Mouse (Mus musculus): ENCODE data around the gene Olfr635. TPM values are rescaled to one million over a fixed set of nuclear protein-coding genes. Genes with fewer than 3 reads are reported as not detected.
A peak's percentile ranks its signal among the peaks of the same experiment; 100 is the strongest.
"Not testable (repeated sequence)": the region's sequence is repeated elsewhere in the genome, so short reads cannot be mapped to it uniquely, and the experiment has no call there.

Olfr635 gene
- polyA plus RNA-seq (2014; fragmentation: Nextera tagmentation; extraction: Ambion mirVana): 0.03 TPM in 1 of 2 replicates, not detected in the other

- WGBS: 83% methylated on average over 1 of the region's 1 CpGs
- Histone ChIP-seq H3K4me3 (ENCODE audit: low read depth, low read length) (no peak within 1 kb of the TSS), H3K4me2 (ENCODE audit: low read depth, low read length) (no peak within 1 kb of the TSS), H3K36me3 (ENCODE audit: control insufficient read depth, insufficient read depth, low read length) (no peaks in the 10 kb centered on the region), H3K9ac (replicated peaks; ENCODE audit: low read depth, low read length) (no peak within 1 kb of the TSS), H3K4me1 (ENCODE audit: control insufficient read depth, insufficient read depth, low read length) (no peaks in the 10 kb centered on the region), H3K27ac (ENCODE audit: low read depth, low read length) (no peak within 1 kb of the TSS), H3K27me3 (ENCODE audit: control insufficient read depth, insufficient read depth, low read length) (no peaks in the 10 kb centered on the region), H3K9me3 (ENCODE audit: control insufficient read depth, low read length) (no peaks in the 10 kb centered on the region)
- ATAC-seq (ENCODE audit: low read depth): no peak
Observed at GRCm38 (mm10) chr7:103970852-103971251, at the start of gene Olfr635. Olfr635 (plus strand) TSS chr7:103971152.

- Histone ChIP-seq H3K4me1 (ENCODE audit: control insufficient read depth, insufficient read depth, low read length) (no peaks in the 10 kb centered on the region), H3K9ac (replicated peaks; ENCODE audit: low read depth, low read length) (no peak within 1 kb of the TSS), H3K36me3 (ENCODE audit: control insufficient read depth, insufficient read depth, low read length) (no peaks in the 10 kb centered on the region), H3K4me3 (ENCODE audit: low read depth, low read length) (no peak within 1 kb of the TSS), H3K4me2 (ENCODE audit: low read depth, low read length) (no peak within 1 kb of the TSS), H3K27ac (ENCODE audit: low read depth, low read length) (no peak within 1 kb of the TSS), H3K27me3 (ENCODE audit: control insufficient read depth, insufficient read depth, low read length) (no peaks in the 10 kb centered on the region), H3K9me3 (ENCODE audit: control insufficient read depth, low read length) (no peaks in the 10 kb centered on the region)
- no peak for ATAC-seq (ENCODE audit: low read depth)
Observed at GRCm38 (mm10) chr7:103928525-103928924, 42.4 kb upstream of the Olfr635 start, which contains the start of gene Olfr631. Olfr631 (plus strand) TSS chr7:103928825.

- Histone ChIP-seq H3K9me3 (ENCODE audit: control insufficient read depth, low read length) (no peaks in the 10 kb centered on the region), H3K4me2 (ENCODE audit: low read depth, low read length) (no peak within 1 kb of the TSS), H3K27me3 (ENCODE audit: control insufficient read depth, insufficient read depth, low read length) (no peaks in the 10 kb centered on the region), H3K4me3 (ENCODE audit: low read depth, low read length) (no peak within 1 kb of the TSS), H3K36me3 (ENCODE audit: control insufficient read depth, insufficient read depth, low read length) (no peaks in the 10 kb centered on the region), H3K4me1 (ENCODE audit: control insufficient read depth, insufficient read depth, low read length) (no peaks in the 10 kb centered on the region), H3K27ac (ENCODE audit: low read depth, low read length) (no peak within 1 kb of the TSS), H3K9ac (replicated peaks; ENCODE audit: low read depth, low read length) (no peak within 1 kb of the TSS)
- WGBS: 78% methylated on average over 2 of the region's 2 CpGs
- no peak for ATAC-seq (ENCODE audit: low read depth)
Observed at GRCm38 (mm10) chr7:103934264-103934663, 36.7 kb upstream of the Olfr635 start, which contains the start of gene Olfr632. Olfr632 (plus strand) TSS chr7:103934347.

DNA sequence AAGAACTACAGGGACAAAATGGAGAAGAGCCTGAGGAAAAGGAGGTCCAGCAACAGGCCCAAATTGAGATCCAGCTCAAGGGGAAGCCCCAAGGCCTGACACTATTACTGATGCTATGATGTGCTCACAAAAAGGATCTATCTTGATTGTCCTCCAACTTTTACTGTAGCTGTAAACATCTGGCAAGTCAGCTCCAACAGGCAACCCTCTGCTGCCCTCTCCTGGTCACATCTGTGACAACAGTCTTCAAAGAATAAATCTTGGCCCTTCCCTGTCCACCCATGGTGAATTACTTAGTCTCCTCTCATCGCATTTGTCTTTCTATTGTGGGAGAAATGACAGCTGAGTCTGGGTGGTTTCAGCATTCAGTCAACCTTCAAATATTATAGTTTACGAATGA is 28.2 kb upstream of the Olfr635 start:
- H3K4me2 ChIP-seq (ENCODE audit: low read depth, low read length): no peak overlapping the region
- no peak overlapping the region for H3K9ac ChIP-seq (replicated peaks; ENCODE audit: low read depth, low read length)
- H3K27me3 ChIP-seq (ENCODE audit: control insufficient read depth, insufficient read depth, low read length): no peaks in the 10 kb centered on the region
- 21% methylated on average over 2 of the region's 2 CpGs for WGBS
- H3K27ac ChIP-seq (ENCODE audit: low read depth, low read length): no peak overlapping the region
- ATAC-seq (ENCODE audit: low read depth): peak; percentile 71
- no peak overlapping the region for H3K4me3 ChIP-seq (ENCODE audit: low read depth, low read length)
- no peaks in the 10 kb centered on the region for H3K4me1 ChIP-seq (ENCODE audit: control insufficient read depth, insufficient read depth, low read length)
- no peaks in the 10 kb centered on the region for H3K36me3 ChIP-seq (ENCODE audit: control insufficient read depth, insufficient read depth, low read length)
- H3K9me3 ChIP-seq (ENCODE audit: control insufficient read depth, low read length): no peaks in the 10 kb centered on the region

DNA sequence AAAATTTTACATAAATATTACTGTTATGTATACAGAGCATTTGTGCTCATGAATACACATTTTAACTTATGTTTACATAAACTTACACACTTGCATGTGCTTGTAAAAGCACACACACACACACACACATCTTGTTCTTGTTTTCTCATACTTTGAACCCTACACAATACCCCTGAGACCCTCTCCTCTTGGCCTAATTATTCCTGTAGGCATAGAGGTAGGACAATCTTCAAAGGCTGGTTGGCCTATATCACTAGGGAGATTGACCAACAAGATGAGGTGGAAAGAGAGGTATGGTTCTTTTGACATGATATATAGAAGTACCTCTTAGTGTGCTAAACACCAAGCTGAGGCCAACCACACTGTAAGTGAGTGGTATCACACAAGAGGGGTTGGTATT is 26.8 kb upstream of the Olfr635 start, which contains the start of gene Olfr633:
Gene Olfr633 (plus strand): TSS at position 301 of the 400 bp plus-strand sequence.
- no peaks in the 10 kb centered on the region for H3K27me3 ChIP-seq (ENCODE audit: control insufficient read depth, insufficient read depth, low read length)
- no peak within 1 kb of the TSS for H3K27ac ChIP-seq (ENCODE audit: low read depth, low read length)
- H3K36me3 ChIP-seq (ENCODE audit: control insufficient read depth, insufficient read depth, low read length): no peaks in the 10 kb centered on the region
- H3K9me3 ChIP-seq (ENCODE audit: control insufficient read depth, low read length): no peaks in the 10 kb centered on the region
- H3K4me3 ChIP-seq (ENCODE audit: low read depth, low read length): no peak within 1 kb of the TSS
- H3K4me2 ChIP-seq (ENCODE audit: low read depth, low read length): no peak within 1 kb of the TSS
- no peak for ATAC-seq (ENCODE audit: low read depth)
- H3K4me1 ChIP-seq (ENCODE audit: control insufficient read depth, insufficient read depth, low read length): no peaks in the 10 kb centered on the region
- no peak within 1 kb of the TSS for H3K9ac ChIP-seq (replicated peaks; ENCODE audit: low read depth, low read length)

- not testable (repeated sequence) for H3K4me2 ChIP-seq (ENCODE audit: low read depth, low read length); H3K4me3 ChIP-seq (ENCODE audit: low read depth, low read length); H3K9me3 ChIP-seq (ENCODE audit: control insufficient read depth, low read length); H3K36me3 ChIP-seq (ENCODE audit: control insufficient read depth, insufficient read depth, low read length); H3K27ac ChIP-seq (ENCODE audit: low read depth, low read length); H3K9ac ChIP-seq (replicated peaks; ENCODE audit: low read depth, low read length); H3K4me1 ChIP-seq (ENCODE audit: control insufficient read depth, insufficient read depth, low read length); H3K27me3 ChIP-seq (ENCODE audit: control insufficient read depth, insufficient read depth, low read length); ATAC-seq (ENCODE audit: low read depth)
- 97% methylated on average over 22 of the region's 22 CpGs for WGBS
Observed at GRCm38 (mm10) chr7:103966873-103967272, 4.1 kb upstream of the Olfr635 start.

- ATAC-seq (ENCODE audit: low read depth): no peak
- H3K36me3 ChIP-seq (ENCODE audit: control insufficient read depth, insufficient read depth, low read length): no peaks in the 10 kb centered on the region
- H3K4me1 ChIP-seq (ENCODE audit: control insufficient read depth, insufficient read depth, low read length): no peaks in the 10 kb centered on the region
- H3K9me3 ChIP-seq (ENCODE audit: control insufficient read depth, low read length): no peaks in the 10 kb centered on the region
- no peak overlapping the region for H3K4me3 ChIP-seq (ENCODE audit: low read depth, low read length)
- no peaks in the 10 kb centered on the region for H3K27me3 ChIP-seq (ENCODE audit: control insufficient read depth, insufficient read depth, low read length)
- WGBS: 83% methylated on average over 1 of the region's 1 CpGs
- no peak overlapping the region for H3K9ac ChIP-seq (replicated peaks; ENCODE audit: low read depth, low read length)
- no peak overlapping the region for H3K27ac ChIP-seq (ENCODE audit: low read depth, low read length)
- no peak overlapping the region for H3K4me2 ChIP-seq (ENCODE audit: low read depth, low read length)
Observed at GRCm38 (mm10) chr7:103971782-103972181, 830 bp downstream of the Olfr635 start.

DNA sequence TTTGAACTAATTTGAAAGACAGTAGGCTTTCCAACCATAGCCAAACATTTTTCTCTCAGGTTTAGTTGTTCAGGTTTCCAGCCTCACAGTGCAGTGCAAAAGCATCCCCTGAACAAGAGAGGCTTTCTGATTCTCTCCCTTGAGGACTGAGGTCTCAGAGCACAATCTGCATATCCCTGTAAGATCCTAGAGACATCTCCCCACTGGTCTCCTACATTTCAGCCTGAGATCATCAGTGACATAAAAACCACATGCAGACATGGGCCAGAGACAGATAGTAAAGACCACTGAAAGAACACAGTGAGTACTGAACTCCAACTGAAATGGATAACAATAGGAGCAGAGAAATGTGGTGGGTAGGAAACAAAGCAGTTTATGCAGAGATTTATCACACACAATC is 27.5 kb downstream of the Olfr635 start, which contains the start of gene Olfr638:
Gene Olfr638 (plus strand): TSS at position 301 of the 400 bp plus-strand sequence.
- ATAC-seq (ENCODE audit: low read depth): no peak
- no peaks in the 10 kb centered on the region for H3K36me3 ChIP-seq (ENCODE audit: control insufficient read depth, insufficient read depth, low read length)
- H3K27me3 ChIP-seq (ENCODE audit: control insufficient read depth, insufficient read depth, low read length): no peaks in the 10 kb centered on the region
- no peak within 1 kb of the TSS for H3K4me2 ChIP-seq (ENCODE audit: low read depth, low read length)
- H3K9ac ChIP-seq (replicated peaks; ENCODE audit: low read depth, low read length): no peak within 1 kb of the TSS
- H3K4me1 ChIP-seq (ENCODE audit: control insufficient read depth, insufficient read depth, low read length): no peaks in the 10 kb centered on the region
- no peaks in the 10 kb centered on the region for H3K9me3 ChIP-seq (ENCODE audit: control insufficient read depth, low read length)
- H3K4me3 ChIP-seq (ENCODE audit: low read depth, low read length): no peak within 1 kb of the TSS
- H3K27ac ChIP-seq (ENCODE audit: low read depth, low read length): no peak within 1 kb of the TSS

DNA sequence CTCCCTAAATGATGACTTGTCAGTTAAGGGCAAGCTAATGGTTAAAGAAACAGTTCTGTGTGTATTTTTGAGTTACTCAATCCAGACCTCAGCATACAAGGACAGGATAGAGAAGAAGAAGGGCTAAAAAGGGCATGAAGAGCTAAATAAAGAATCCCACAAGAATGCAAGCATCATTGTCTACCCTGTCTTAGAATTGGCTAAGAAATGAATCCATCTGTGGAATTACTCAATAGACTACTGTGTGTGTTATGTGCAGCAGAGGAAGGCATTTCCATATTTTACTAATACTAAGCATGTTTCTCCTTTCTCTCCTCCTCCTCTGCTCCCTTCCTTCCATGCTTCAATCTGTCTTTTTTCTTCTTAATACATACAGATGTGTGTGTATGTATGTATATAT is 28.2 kb downstream of the Olfr635 start:
- ATAC-seq (ENCODE audit: low read depth): no peak
- H3K9ac ChIP-seq (replicated peaks; ENCODE audit: low read depth, low read length): no peak overlapping the region
- no peaks in the 10 kb centered on the region for H3K27me3 ChIP-seq (ENCODE audit: control insufficient read depth, insufficient read depth, low read length)
- H3K36me3 ChIP-seq (ENCODE audit: control insufficient read depth, insufficient read depth, low read length): no peaks in the 10 kb centered on the region
- H3K4me2 ChIP-seq (ENCODE audit: low read depth, low read length): no peak overlapping the region
- no peak overlapping the region for H3K27ac ChIP-seq (ENCODE audit: low read depth, low read length)
- H3K4me3 ChIP-seq (ENCODE audit: low read depth, low read length): no peak overlapping the region
- no peaks in the 10 kb centered on the region for H3K9me3 ChIP-seq (ENCODE audit: control insufficient read depth, low read length)
- no peaks in the 10 kb centered on the region for H3K4me1 ChIP-seq (ENCODE audit: control insufficient read depth, insufficient read depth, low read length)

GRCm38 (mm10) chr7:104017203-104017602 is 46.3 kb downstream of the Olfr635 start, which contains the start of gene Olfr639:
Olfr639 (minus strand) TSS chr7:104017303.
- no peak within 1 kb of the TSS for H3K4me2 ChIP-seq (ENCODE audit: low read depth, low read length)
- H3K4me3 ChIP-seq (ENCODE audit: low read depth, low read length): no peak within 1 kb of the TSS
- no peaks in the 10 kb centered on the region for H3K9me3 ChIP-seq (ENCODE audit: control insufficient read depth, low read length)
- H3K9ac ChIP-seq (replicated peaks; ENCODE audit: low read depth, low read length): no peak within 1 kb of the TSS
- ATAC-seq (ENCODE audit: low read depth): no peak
- no peaks in the 10 kb centered on the region for H3K36me3 ChIP-seq (ENCODE audit: control insufficient read depth, insufficient read depth, low read length)
- no peaks in the 10 kb centered on the region for H3K4me1 ChIP-seq (ENCODE audit: control insufficient read depth, insufficient read depth, low read length)
- no peaks in the 10 kb centered on the region for H3K27me3 ChIP-seq (ENCODE audit: control insufficient read depth, insufficient read depth, low read length)
- no peak within 1 kb of the TSS for H3K27ac ChIP-seq (ENCODE audit: low read depth, low read length)
